Mouse (Mus musculus) splenic B cell, adult 2 months (primary cell): ENCODE data around the gene Gm14406.
"Not testable (repeated sequence)": the region's sequence is repeated elsewhere in the genome, so short reads cannot be mapped to it uniquely, and the experiment has no call there.

ENCODE experiments used
- DNase-seq: peaks from one replicate; pipeline ENCODE4 v3.0.0-alpha.2; 2011; ENCODE audit warnings: low read depth, low spot score
- H3K27me3 ChIP-seq: 2 replicates; pipeline ENCODE4 v1.6.1; 2012; ENCODE audit warnings: mild to moderate bottlenecking, low read length, moderate library complexity, mixed read lengths; ENCODE audit not compliant: control insufficient read depth, poor library complexity, insufficient read depth, severe bottlenecking
- H3K36me3 ChIP-seq: 2 replicates; pipeline ENCODE4 v1.6.1; 2012; ENCODE audit warnings: mild to moderate bottlenecking, low read length, moderate library complexity, mixed read lengths; ENCODE audit not compliant: control insufficient read depth, poor library complexity, insufficient read depth, severe bottlenecking

The Gm14406 gene

DNA sequence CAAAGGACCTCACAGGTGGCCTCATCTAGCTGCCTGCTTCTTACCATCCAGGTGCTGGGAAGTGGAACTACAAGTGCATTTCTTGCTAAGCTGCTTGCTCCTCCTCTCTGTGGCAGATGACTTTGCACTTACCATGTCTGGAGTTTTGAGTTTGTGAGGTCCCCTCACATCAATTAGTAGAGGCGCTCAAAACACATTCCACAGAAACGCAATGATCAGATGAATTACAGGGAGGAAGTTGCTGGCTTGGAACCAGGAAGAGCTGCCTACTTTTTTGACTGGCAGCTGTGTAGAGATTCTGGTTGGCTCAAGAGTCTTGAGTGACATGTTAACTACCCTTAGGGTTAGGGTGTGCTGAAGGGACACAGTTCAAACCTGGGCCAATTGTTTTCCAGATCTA is at the start of gene Gm14406:
Gm14406 (minus strand) TSS at position 213 of the 400 bp plus-strand sequence.
- not testable (repeated sequence) for H3K27me3 ChIP-seq, DNase-seq, H3K36me3 ChIP-seq

GRCm38 (mm10) chr2:177575141-177575540 is 2.9 kb downstream of the Gm14406 start:
- not testable (repeated sequence) for H3K27me3 ChIP-seq, H3K36me3 ChIP-seq, DNase-seq

DNA sequence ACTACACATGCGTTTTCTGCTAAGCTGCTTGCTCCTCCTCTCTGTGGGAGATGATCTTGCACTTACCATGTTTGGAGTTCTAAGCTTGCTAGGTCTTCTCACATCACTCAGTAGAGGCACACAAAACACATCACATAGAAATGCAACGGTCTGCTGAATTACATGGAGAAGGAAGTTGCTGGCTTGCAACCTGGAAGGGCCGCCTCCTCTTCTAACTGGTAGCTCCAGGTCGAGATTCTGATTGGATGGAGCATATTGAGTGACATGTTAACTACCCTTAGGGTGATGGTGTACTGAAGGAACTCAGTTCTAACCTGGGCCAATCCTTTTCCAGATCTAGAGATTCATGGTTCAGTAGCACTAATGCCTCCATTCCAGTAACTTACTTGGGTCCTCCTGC is 18.6 kb downstream of the Gm14406 start:
- not testable (repeated sequence) for H3K36me3 ChIP-seq, H3K27me3 ChIP-seq, DNase-seq

DNA sequence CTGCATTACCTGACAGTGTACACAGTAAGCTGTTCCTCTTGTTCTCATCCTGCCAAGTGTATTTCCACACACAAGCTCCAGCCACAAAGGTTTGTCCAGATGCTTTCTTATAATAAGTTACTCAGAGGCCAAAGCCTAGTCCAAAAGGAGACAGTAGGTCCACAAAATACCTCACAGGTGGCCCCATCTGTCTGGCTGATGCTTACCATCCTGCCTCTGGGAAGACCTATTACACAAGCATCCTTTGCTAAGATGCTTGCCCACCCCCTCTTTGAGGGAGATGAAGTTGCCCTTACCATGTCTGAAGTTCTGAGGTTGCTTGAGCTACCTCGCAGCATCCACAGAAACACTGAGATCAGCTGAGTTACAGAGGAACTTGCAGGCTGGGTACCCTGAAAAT is 22.7 kb downstream of the Gm14406 start:
- DNase-seq, result not testable (repeated sequence)

DNA sequence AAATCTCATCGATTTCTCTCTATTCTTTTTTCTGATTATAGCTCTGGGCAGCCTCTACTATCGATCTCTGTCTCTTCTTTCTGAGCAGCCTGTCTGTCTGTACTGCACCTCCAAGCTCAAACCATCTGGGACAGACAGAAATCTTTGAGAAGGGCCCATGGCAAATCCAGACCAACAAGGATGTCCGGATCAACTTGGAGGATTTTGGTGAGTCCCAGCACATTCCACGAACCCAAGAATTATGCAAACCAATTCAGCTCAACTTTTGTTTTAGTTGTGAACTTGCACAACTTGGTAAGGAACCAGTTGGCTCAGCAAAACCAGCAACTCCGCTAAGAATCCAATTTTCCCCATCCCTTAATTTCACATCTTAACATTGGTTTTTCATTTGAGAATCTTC is 40.3 kb downstream of the Gm14406 start:
- not testable (repeated sequence) for DNase-seq, H3K27me3 ChIP-seq, H3K36me3 ChIP-seq

More for the DNA sequence above, 22.7 kb downstream of the Gm14406 start:
- not testable (repeated sequence) for H3K27me3 ChIP-seq, H3K36me3 ChIP-seq

- not testable (repeated sequence) for H3K36me3 ChIP-seq, H3K27me3 ChIP-seq, DNase-seq
These were observed 40.9 kb downstream of the Gm14406 start for GRCm38 (mm10) chr2:177537141-177537540.

- no peak for DNase-seq
- Histone ChIP-seq H3K36me3 (no peaks in the 10 kb centered on the region), H3K27me3 (no peaks in the 10 kb centered on the region)
These were observed 42.1 kb downstream of the Gm14406 start for GRCm38 (mm10) chr2:177535876-177536275.

DNA sequence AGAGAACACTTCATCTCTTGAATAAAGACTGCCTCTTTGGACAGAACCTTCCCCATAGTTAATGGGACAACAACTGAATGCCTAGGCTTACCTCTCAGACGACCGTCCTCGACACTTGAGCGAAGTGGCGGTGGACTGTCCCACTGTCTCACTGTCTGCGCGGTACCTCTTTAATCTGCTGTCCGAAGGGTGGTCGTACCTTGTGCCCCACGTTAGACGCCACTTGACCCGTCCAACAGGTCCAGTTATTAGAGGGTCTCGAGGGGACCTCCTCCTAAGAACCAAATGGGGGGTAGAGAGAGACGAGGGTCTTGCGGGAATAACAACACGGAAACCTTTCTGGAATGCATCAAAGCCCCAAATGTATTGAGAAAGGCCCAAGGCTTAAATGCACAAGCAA is 53.8 kb downstream of the Gm14406 start:
- DNase-seq, H3K36me3 ChIP-seq, H3K27me3 ChIP-seq: not testable (repeated sequence)

- not testable (repeated sequence) for DNase-seq
These were observed 54.3 kb downstream of the Gm14406 start for GRCm38 (mm10) chr2:177523674-177524073.

GRCm38 (mm10) chr2:177523061-177523460 is 54.9 kb downstream of the Gm14406 start:
- no peaks in the 10 kb centered on the region for H3K36me3 ChIP-seq
- H3K27me3 ChIP-seq, result no peaks in the 10 kb centered on the region
- no peak for DNase-seq

More at GRCm38 (mm10) chr2:177523674-177524073, 54.3 kb downstream of the Gm14406 start:
- H3K27me3 ChIP-seq, H3K36me3 ChIP-seq: not testable (repeated sequence)

DNA sequence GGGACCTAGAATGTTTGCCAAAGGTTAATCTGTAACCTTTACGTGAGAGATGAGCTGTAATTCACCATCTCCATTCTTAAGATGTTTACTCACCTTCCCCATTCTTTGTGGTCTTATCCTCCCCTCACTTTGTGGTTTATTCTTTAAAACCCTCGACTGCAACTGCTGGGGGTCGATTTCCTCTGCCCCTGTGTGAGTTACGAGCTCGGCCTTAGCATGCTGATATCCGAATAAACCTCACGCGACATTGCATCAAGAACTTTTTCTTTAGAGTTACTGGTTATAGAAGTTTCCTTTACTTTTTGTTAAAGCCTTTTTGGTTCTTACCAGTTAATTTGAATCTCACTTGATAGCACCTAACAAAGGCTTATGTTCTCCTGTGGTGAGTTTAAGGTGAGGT is 58.0 kb downstream of the Gm14406 start:
- DNase-seq, result no peak
- H3K27me3 ChIP-seq, result no peaks in the 10 kb centered on the region
- no peaks in the 10 kb centered on the region for H3K36me3 ChIP-seq
